Mouse (Mus musculus) limb, embryonic 10.5 days (tissue): ENCODE results near the gene Gm49384. TPM values are rescaled to one million over a fixed set of nuclear protein-coding genes. Genes with fewer than 3 reads are reported as not detected.
"Not testable (repeated sequence)": the region's sequence is repeated elsewhere in the genome, so short reads cannot be mapped to it uniquely, and the experiment has no call there.

ENCODE experiments used
- DNase-seq: peaks from one replicate; pipeline ENCODE4 v3.0.0-alpha.2; 2017; ENCODE audit warnings: low spot score
- H3K27ac ChIP-seq: fragments of 300-500 bp; sonication (generic); 2 replicates; pipeline ENCODE4 v1.5.1; 2016; ENCODE audit warnings: mild to moderate bottlenecking
- H3K27me3 ChIP-seq: fragments of 300-500 bp; sonication (generic); 2 replicates; pipeline ENCODE4 v1.6.1; 2016; ENCODE audit warnings: low read depth, mild to moderate bottlenecking; ENCODE audit not compliant: poor library complexity, severe bottlenecking
- H3K36me3 ChIP-seq: fragments of 300-500 bp; sonication (generic); 2 replicates; pipeline ENCODE4 v1.6.1; 2016; ENCODE audit warnings: mild to moderate bottlenecking, moderate library complexity
- H3K4me1 ChIP-seq: fragments of 300-500 bp; sonication (generic); 2 replicates; pipeline ENCODE4 v1.6.1; 2016
- H3K4me3 ChIP-seq: fragments of 300-500 bp; sonication (generic); 2 replicates; pipeline ENCODE4 v1.5.1; 2016; ENCODE audit warnings: mild to moderate bottlenecking, moderate library complexity
- H3K9me3 ChIP-seq: fragments of 300-500 bp; sonication (generic); replicated peaks from 2 replicates; pipeline ENCODE4 v1.6.1; 2016; ENCODE audit warnings: mild to moderate bottlenecking
- WGBS: fragments of 180-500 bp; shearing (Covaris S2); methylation state at CpG from one replicate; pipeline ENCODE4 v1.1.7; 2016; 5-methylcytosine and 5-hydroxymethylcytosine counted together
- polyA plus RNA-seq: library from polyadenylated mRNA; unstranded; fragments of >200 nt; fragmentation: Nextera tagmentation; extraction: Ambion mirVana; gene quantifications from 2 replicates; pipeline ENCODE4 v1.2.1, GENCODE M21; 2016

Gm49384 gene
- polyA plus RNA-seq, 1 experiment from 2014 or later = 53.5 TPM

DNA sequence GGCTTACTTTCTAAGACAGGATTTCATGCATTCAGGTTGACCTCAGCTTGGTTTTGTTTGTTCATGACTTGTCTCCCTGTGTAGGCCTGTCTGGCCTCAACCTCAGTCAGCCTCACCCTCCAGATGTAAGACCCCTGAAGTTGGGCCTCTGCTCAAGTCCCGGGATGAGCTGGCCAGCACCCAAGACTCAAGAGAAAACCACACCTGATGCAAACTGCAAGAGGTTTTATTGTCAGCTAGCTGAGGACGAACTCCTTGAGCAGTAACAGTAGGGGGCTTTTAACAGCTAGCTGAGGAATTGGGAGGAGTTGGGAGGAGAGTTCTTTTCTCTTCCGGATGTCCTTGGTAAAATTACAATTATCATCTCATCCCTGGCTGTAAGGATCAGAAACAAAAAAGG lies 26.5 kb downstream of the Gm49384 start:
- Histone ChIP-seq H3K27me3 (no peaks in the 10 kb centered on the region), H3K27ac (no peak overlapping the region), H3K36me3 (peaks cover 87% of the 10 kb centered on the region), H3K4me1 (no peaks in the 10 kb centered on the region), H3K9me3 (no peaks in the 10 kb centered on the region), H3K4me3 (no peak overlapping the region)
- DNase-seq = peak; percentile 20
- 87% methylated on average over 3 of the region's 3 CpGs for WGBS

DNA sequence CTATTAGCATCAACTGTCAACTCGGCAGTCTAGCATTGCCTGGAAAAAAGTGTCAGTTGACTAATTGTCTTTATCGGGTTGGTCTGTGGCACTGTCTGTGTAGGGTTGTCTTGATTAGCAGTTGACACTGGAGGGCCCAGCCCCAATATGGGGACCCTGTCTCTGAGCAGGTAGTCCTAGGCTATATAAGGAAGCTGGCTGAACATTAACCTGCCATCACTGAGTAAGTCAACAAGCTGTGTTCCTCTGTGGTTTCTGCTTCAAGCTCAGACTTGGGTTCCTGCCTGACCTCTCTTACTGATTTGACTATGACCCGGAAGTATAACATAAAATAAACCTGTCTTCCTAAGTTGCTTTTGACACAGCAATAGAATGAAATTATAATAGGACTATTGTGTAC lies 28.1 kb downstream of the Gm49384 start:
- peak; percentile 17 for DNase-seq
- 97% methylated on average over 3 of the region's 3 CpGs for WGBS
- no peaks in the 10 kb centered on the region for H3K27me3 ChIP-seq
- H3K36me3 ChIP-seq = peaks cover 80% of the 10 kb centered on the region
- no peaks in the 10 kb centered on the region for H3K9me3 ChIP-seq
- H3K4me3 ChIP-seq = no peak overlapping the region
- H3K4me1 ChIP-seq = no peaks in the 10 kb centered on the region
- H3K27ac ChIP-seq = no peak overlapping the region

DNA sequence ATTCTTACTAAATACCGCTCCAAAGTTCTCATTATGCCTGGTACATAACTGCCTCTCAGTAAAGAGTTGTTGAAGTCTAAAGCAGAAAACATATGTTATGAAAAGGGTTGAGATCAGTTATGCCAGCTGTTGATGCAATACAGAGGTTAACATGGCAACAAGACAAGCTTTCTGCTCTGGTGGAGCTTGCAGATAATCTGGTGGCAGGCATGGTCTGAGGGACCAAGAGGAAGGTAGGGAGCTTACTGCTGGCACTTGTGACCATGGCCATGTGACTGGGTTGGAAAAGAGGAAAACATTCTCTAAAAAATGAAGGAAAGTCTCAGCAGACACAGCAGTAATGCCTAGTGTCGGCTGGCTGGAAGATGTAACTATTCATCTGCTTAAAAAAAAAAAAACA lies 32.8 kb downstream of the Gm49384 start:
- H3K4me3 ChIP-seq = no peak overlapping the region

DNA sequence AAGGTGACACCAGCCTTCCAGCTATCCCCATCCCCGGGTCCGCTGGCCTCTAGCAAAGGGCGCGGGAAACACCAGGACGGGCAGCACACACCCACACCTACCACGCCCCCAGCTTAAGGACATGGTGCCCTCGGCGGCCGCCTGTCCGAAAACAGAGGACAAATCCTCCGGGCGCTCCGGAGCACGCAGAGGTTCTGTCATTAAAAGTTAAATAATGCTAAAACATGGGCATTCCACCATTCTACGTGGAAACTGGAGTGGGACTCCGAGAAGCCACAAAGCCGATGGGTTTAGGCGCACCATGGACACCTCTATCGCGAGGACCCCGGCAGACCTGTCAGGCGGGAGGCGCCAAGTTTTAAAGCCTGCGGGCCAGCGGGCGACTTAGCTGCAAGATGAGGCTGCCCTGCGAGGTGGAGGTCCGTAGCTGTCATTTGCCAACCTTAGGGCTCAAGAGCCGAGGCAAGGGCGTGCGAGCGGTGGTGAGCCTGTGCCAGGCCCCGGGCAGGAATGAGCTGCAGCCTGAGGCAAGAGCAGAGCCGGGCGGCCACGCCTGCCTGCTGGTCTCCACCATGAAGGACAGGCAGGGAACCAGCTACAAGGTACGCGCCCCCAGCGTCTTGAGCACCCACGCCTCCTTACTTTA lies 35.5 kb downstream of the Gm49384 start, which contains the start of gene Lrr1:
Gene Lrr1, plus strand, starts transcription at position 354 of the 646 bp plus-strand sequence.
- peaks cover 18% of the 10 kb centered on the region for H3K36me3 ChIP-seq
- DNase-seq = peak; percentile 89
- H3K9me3 ChIP-seq = no peaks in the 10 kb centered on the region
- under 1% methylated on average over 40 of the region's 40 CpGs for WGBS
- no peaks in the 10 kb centered on the region for H3K27me3 ChIP-seq
- peak within 1 kb of the TSS; percentile 98 for H3K27ac ChIP-seq
- peak within 1 kb of the TSS; percentile 94 for H3K4me3 ChIP-seq
- H3K4me1 ChIP-seq = peaks cover 9% of the 10 kb centered on the region

More for the DNA sequence above, 32.8 kb downstream of the Gm49384 start:
- Histone ChIP-seq H3K4me1 (peaks cover 9% of the 10 kb centered on the region), H3K36me3 (peaks cover 45% of the 10 kb centered on the region), H3K27me3 (no peaks in the 10 kb centered on the region), H3K27ac (no peak overlapping the region), H3K9me3 (no peaks in the 10 kb centered on the region)
- DNase-seq = no peak
- 94% methylated on average over 2 of the region's 2 CpGs for WGBS

DNA sequence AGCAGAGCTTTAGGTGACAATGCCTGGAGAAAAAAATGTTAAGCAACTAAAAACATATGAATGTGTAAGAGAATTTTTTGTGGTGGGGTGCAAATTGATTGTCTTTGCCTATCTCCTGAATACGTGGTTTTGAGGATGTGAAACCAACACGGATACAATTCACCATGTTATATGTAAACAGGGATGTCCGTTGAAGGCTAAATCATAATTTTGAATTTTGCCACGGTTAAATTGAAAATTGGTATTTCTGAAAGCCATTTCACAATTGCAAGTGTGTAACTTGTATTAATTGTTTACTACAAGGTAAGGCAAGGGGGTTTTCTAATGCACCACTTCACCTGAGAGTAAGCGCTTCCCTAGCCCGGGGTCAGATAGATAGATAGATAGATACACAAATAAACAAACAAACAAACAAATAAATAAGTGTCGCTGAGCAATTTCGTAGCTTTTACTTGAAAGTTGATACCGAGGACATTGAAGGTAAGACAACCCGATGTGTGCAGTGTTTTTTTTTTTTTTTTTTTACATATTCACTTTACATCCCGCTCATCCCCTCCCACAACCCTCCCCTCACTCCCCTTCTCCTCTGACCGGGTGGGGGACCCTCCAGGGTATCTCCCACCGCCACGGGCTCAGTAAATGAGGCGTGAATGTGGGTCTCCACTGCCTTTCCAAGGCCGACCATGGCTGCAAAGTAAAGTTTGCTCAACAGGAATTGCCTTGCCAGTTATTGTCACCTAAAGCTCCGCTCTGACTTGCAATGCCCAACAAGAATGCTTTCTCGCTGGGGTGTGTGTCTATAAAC lies 36.2 kb downstream of the Gm49384 start:
- Histone ChIP-seq H3K9me3 (no peaks in the 10 kb centered on the region), H3K27me3 (no peaks in the 10 kb centered on the region), H3K27ac (peak overlapping the region; percentile 98), H3K36me3 (peaks cover 11% of the 10 kb centered on the region), H3K4me1 (peaks cover 9% of the 10 kb centered on the region), H3K4me3 (peak overlapping the region; percentile 94)
- no peak for DNase-seq
- WGBS = 9% methylated on average over 18 of the region's 18 CpGs

DNA sequence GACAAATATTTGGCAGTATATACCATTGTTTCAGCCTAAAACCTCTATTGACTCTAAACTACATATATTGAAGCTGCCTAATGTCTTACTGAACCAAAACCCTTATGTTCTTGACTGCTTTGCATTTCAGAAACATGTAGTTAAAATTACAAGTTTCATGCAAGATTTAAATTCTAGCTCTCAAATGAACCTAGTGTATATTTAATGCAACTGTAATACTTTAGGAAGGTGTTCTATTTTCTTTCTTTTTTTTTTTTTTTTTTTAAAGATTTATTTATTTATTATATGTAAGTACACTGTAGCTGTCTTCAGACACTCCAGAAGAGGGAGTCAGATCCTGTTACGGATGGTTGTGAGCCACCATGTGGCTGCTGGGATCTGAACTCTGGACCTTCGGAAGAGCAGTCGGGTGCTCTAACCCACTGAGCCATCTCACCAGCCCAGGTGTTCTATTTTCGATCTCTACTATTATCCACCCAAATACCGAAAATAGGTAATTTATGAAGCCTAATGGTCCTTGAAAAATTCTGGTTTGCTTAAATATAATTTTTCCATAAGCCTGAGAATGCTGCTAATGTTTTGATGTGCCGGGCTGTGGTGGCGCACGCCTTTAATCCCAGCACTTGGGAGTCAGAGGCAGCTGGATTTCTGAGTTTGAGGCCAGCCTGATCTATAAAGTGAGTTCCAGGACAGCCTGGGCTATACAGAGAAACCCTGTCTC lies 37.0 kb downstream of the Gm49384 start:
- WGBS = 72% methylated on average over 8 of the region's 8 CpGs
- not testable (repeated sequence) for H3K27me3 ChIP-seq, H3K9me3 ChIP-seq, H3K4me3 ChIP-seq, H3K4me1 ChIP-seq, DNase-seq, H3K36me3 ChIP-seq, H3K27ac ChIP-seq

DNA sequence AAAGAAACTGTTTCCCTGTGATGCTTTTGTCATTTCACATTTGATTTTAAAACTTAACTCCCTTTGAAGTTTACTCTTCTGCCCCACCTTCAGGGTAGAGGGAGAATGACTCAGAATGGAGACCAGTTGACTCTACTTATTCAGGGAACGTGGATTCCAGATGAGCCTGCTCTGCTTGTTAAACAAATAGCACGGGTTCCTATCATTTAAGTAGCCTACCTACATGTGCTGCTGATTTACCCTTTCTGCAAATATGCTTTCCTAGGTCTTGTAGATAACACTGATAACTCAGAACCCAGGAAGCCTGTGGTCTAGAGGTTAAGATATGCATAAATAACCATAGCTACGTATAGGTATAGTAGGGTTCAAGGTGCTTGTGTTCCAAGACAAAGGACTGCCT lies 39.2 kb downstream of the Gm49384 start:
- no peak for DNase-seq
- Histone ChIP-seq H3K36me3 (no peaks in the 10 kb centered on the region), H3K4me1 (peaks cover 7% of the 10 kb centered on the region), H3K27ac (no peak overlapping the region), H3K27me3 (no peaks in the 10 kb centered on the region), H3K9me3 (no peaks in the 10 kb centered on the region), H3K4me3 (no peak overlapping the region)
- 58% methylated on average over 3 of the region's 3 CpGs for WGBS

DNA sequence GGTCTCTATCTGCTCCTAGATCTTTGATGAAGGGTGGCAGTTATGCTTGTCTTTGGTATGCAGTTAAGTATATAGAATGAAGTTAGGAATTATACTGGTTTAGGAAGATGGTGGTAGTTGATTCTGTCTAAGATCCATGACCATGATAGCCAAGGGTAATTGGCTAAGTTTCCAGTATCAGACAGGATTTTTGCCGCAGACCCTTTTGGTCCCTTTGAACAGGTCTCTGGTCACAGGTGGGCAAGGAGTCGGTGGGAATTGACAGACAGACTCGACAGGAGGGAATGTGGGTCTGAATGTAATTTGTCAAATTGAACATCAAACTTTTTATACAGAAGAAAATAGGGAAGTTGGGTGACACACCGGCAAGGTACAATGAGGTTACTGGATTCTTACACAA lies 40.5 kb downstream of the Gm49384 start:
- H3K9me3 ChIP-seq, H3K4me1 ChIP-seq, H3K27me3 ChIP-seq, H3K36me3 ChIP-seq, H3K27ac ChIP-seq, H3K4me3 ChIP-seq, DNase-seq: not testable (repeated sequence)
- WGBS = 89% methylated on average over 4 of the region's 4 CpGs

DNA sequence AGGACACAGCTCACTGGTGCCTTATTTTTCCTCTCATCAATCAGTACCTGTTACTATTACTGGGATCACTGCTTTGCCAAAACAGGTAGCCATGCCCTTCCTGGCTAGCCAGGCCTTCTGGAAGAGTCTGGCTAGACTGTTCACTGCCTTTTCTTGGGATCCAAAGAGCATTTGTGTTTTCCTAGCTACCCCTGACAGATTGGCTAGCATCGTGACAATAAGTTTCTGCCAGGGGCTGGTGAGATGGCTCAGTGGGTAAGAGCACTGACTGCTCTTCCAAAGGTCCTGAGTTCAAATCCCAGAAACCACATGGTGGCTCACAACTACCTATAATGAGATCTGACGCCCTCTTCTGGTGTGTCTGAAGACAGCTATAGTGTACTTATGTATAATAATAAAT lies 43.4 kb downstream of the Gm49384 start:
- H3K27ac ChIP-seq, H3K4me3 ChIP-seq, H3K27me3 ChIP-seq, H3K4me1 ChIP-seq, H3K9me3 ChIP-seq, DNase-seq: not testable (repeated sequence)
- peaks cover 22% of the 10 kb centered on the region for H3K36me3 ChIP-seq
- WGBS = 83% methylated on average over 2 of the region's 2 CpGs

DNA sequence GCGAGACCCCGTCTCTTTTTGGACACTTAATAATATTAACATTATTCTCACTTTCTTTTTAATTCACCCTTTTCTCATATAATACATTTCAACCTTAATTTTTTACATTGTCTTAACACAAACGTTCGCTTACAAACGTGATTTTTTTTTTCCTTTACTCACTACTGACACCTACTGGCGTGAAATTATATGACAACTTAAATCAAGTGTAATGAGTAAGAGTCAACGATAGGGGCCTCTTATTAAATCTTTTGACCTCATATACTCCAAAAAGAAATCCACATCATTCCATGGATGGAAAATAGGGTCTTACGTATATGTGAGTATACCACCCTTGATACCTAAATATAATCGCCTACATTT lies 44.5 kb downstream of the Gm49384 start:
- DNase-seq = no peak
- H3K4me3 ChIP-seq = peak overlapping the region; percentile 81; the same call in 1 of the 2 replicates

DNA sequence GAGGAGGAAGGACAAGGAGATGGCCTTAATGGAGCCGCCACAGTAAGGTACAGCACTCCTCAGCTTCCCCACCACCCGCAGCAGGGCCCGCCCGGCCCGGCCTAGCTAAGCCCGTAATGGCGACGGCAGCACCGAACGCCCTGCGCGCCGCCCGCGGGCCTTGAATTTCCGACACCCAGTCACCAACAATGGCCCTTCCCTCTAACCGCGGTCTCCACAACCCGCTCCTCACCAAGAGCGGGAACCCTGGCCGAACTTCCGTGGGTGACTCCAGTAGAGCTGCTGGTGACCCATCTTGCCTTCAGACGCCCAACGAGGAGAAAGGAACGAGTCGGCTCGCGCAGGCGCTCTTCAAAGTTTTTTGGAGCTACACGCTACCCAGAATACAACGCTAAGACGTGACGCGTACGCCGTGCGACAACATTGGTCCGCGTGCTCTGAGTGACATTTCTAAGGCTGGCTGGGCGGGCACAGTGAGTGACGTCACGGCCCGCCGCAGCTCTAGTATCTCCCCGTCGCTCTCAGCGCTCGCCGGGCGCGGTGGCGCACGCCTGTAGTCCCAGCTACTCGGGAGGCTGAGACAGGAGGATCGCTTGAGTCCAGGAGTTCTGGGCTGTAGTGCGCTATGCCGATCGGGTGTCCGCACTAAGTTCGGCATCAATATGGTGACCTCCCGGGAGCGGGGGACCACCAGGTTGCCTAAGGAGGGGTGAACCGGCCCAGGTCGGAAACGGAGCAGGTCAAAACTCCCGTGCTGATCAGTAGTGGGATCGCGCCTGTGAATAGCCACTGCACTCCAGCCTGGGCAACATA lies 45.1 kb downstream of the Gm49384 start, which contains the start of gene Rps29:
Gene Rps29, minus strand, starts transcription at position 422 of the 813 bp plus-strand sequence.
- Histone ChIP-seq H3K4me3 (peak within 1 kb of the TSS; percentile 81), H3K36me3 (peaks cover 27% of the 10 kb centered on the region), H3K27ac (peak within 1 kb of the TSS; percentile 97)
- WGBS = under 1% methylated on average over 61 of the region's 68 CpGs
- not testable (repeated sequence) for H3K27me3 ChIP-seq, H3K4me1 ChIP-seq, H3K9me3 ChIP-seq
- peak; percentile 99 for DNase-seq

More for the DNA sequence above, 44.5 kb downstream of the Gm49384 start:
- Histone ChIP-seq H3K9me3 (no peaks in the 10 kb centered on the region), H3K27me3 (no peaks in the 10 kb centered on the region), H3K36me3 (peaks cover 27% of the 10 kb centered on the region), H3K27ac (no peak overlapping the region), H3K4me1 (0 out of 2 replicates have a peak, but pooled peaks cover 3% of the 10 kb centered on the region)
- 8% methylated on average over 9 of the region's 9 CpGs for WGBS

DNA sequence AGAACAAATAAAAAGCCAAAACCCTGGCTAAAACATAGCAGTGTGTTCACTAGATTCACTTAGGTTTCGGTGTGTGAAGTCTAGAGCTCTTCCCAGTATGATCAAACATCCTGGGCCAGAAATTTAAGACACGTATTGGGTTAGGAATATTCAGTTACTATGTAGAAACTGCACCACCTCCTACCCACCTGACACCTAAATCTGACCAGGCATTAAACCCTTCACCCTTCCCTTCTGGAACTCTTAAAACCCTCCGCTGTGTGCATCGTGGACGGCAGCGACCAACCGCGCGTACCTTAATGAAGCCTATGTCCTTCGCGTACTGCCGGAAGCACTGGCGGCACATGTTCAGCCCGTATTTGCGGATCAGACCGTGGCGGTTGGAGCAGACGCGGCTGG lies 45.7 kb downstream of the Gm49384 start:
- peaks cover 27% of the 10 kb centered on the region for H3K36me3 ChIP-seq
- H3K27me3 ChIP-seq = no peaks in the 10 kb centered on the region
- H3K9me3 ChIP-seq = no peaks in the 10 kb centered on the region
- H3K4me3 ChIP-seq = peak overlapping the region; percentile 81
- DNase-seq = no peak
- H3K27ac ChIP-seq = peak overlapping the region; percentile 97
- under 1% methylated on average over 19 of the region's 19 CpGs for WGBS
- H3K4me1 ChIP-seq = 0 out of 2 replicates have a peak, but pooled peaks cover 3% of the 10 kb centered on the region
